Mouse (Mus musculus) heart, embryonic 14.5 days (tissue): ENCODE data around the gene Retreg1. TPM values are rescaled to one million over a fixed set of nuclear protein-coding genes. Genes with fewer than 3 reads are reported as not detected.

ENCODE experiments used
- ATAC-seq: fragments of 200-750 bp; cut with Nextera tagmentation; 2 replicates; pipeline ENCODE4 v1.8.0; 2017; ENCODE audit warnings: low read depth, moderate TSS enrichment; ENCODE audit not compliant: insufficient number of reproducible peaks, insufficient read depth, low FRiP score
- H3K27ac ChIP-seq, 2 experiments: fragments of 200-500 bp in 1 of 2; fragments of 300-500 bp in 1 of 2; sonication (generic) in 1 of 2; replicated peaks in 1 of 2; 2 replicates each; pipeline ENCODE4 v1.5.1; 2012 to 2014; ENCODE audit warnings: low read depth in 2 of 2, low read length in 2 of 2, control low read depth in 1 of 2, mild to moderate bottlenecking in 1 of 2, mixed read lengths in 1 of 2; ENCODE audit not compliant: control insufficient read depth in 1 of 2, insufficient read depth in 1 of 2
- H3K27me3 ChIP-seq: fragments of 300-500 bp; sonication (generic); 2 replicates; pipeline ENCODE4 v1.6.1; 2014; ENCODE audit warnings: mild to moderate bottlenecking, low read length, control low read depth; ENCODE audit not compliant: control insufficient read depth, insufficient read depth
- H3K36me3 ChIP-seq: fragments of 300-500 bp; sonication (generic); 2 replicates; pipeline ENCODE4 v1.6.1; 2014; ENCODE audit warnings: mild to moderate bottlenecking, control low read depth, low read length, mixed read lengths; ENCODE audit not compliant: control insufficient read depth, insufficient read depth
- H3K4me1 ChIP-seq, 2 experiments: fragments of 200-500 bp in 1 of 2; fragments of 300-500 bp in 1 of 2; sonication (generic) in 1 of 2; 2 replicates each; pipeline ENCODE4 v1.6.1; 2012 to 2014; ENCODE audit warnings: low read length in 2 of 2, control low read depth in 1 of 2, mixed read lengths in 1 of 2; ENCODE audit not compliant: control insufficient read depth in 2 of 2, insufficient read depth in 2 of 2
- H3K4me2 ChIP-seq: fragments of 300-500 bp; sonication (generic); 2 replicates; pipeline ENCODE4 v1.6.1; 2014; ENCODE audit warnings: mild to moderate bottlenecking, low read length
- H3K4me3 ChIP-seq, 2 experiments: fragments of 200-500 bp in 1 of 2; fragments of 300-500 bp in 1 of 2; sonication (generic) in 1 of 2; 2 replicates each; pipeline ENCODE4 v1.5.1; 2012 to 2014; ENCODE audit warnings: low read length in 2 of 2, mild to moderate bottlenecking in 2 of 2, control low read depth in 1 of 2, low read depth in 1 of 2, moderate library complexity in 1 of 2; ENCODE audit not compliant: control insufficient read depth in 1 of 2, insufficient read depth in 1 of 2
- H3K9ac ChIP-seq: fragments of 300-500 bp; sonication (generic); 2 replicates; pipeline ENCODE4 v1.6.1; 2014; ENCODE audit warnings: mild to moderate bottlenecking, low read length
- H3K9me3 ChIP-seq: fragments of 300-500 bp; sonication (generic); 2 replicates; pipeline ENCODE4 v1.6.1; 2016; ENCODE audit warnings: low read length, control low read depth; ENCODE audit not compliant: control insufficient read depth
- WGBS: fragments of 180-500 bp; shearing (Covaris S2); extraction: QIAGEN DNeasy Blood & Tissue Kit; methylation state at CpG from one replicate; pipeline ENCODE4 v1.1.7; 2014; 5-methylcytosine and 5-hydroxymethylcytosine counted together
- polyA plus RNA-seq: library from polyadenylated mRNA; unstranded; fragments of >200 nt; fragmentation: Nextera tagmentation; extraction: Ambion mirVana; gene quantifications from 2 replicates; pipeline ENCODE4 v1.2.1, GENCODE M21; 2014

The Retreg1 gene
- polyA plus RNA-seq, 1 experiment from 2014 or later = 76.8 TPM

DNA sequence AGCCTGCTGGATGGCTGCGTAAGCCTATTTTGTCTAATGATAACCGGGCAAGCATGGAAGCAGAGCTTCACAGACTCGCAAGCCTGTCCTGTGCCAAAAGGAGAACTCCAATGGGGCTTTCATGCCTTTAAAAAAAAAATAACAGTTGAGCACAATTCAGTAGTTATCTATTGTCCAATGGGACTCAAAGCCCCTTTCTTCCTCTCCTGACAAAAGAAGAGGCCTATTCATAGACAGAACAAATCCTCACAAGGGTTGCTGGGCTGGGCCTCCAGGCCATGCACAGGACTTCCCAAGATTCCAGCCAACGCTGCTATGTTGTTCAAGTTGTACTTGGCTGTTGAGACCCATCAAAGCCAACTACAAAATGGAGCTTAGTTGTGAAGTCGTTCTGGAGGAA lies 56.0 kb downstream of the Retreg1 start:
- H3K9me3 ChIP-seq = no peaks in the 10 kb centered on the region
- peaks cover 2 to 5% of the 10 kb centered on the region in 2 experiments; a peak in 2 of 4 replicates for H3K4me1 ChIP-seq
- no peak overlapping the region for H3K9ac ChIP-seq
- H3K27me3 ChIP-seq = no peaks in the 10 kb centered on the region
- no peak overlapping the region for H3K4me2 ChIP-seq
- H3K36me3 ChIP-seq = no peaks in the 10 kb centered on the region
- ATAC-seq = no peak
- whole genome bisulfite sequencing = 71% methylated on average over 5 of the region's 5 CpGs
- no peak overlapping the region for H3K27ac ChIP-seq
- no peak overlapping the region for H3K4me3 ChIP-seq

DNA sequence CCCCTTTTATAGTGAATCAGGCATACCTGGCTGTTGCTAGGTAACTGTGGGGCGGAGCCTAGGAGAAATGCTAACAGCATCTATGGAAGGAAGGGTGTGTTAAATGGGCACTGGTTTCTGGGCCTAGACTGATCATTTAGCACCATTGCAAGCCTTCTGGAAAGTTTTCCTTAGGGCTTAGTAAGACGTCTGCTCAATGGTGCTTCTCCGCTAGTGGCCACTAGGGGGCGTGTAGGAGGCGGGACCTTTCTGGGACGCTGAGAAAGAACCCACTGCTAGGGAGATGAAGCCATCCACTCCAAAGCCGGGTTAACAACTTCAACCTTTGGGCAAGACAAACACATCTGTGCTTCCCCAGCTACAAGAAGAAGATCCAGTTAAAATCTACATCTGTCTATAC lies 57.6 kb downstream of the Retreg1 start:
- 10% methylated on average over 7 of the region's 7 CpGs for WGBS
- ATAC-seq = no peak; the same call in 1 of the 2 replicates

DNA sequence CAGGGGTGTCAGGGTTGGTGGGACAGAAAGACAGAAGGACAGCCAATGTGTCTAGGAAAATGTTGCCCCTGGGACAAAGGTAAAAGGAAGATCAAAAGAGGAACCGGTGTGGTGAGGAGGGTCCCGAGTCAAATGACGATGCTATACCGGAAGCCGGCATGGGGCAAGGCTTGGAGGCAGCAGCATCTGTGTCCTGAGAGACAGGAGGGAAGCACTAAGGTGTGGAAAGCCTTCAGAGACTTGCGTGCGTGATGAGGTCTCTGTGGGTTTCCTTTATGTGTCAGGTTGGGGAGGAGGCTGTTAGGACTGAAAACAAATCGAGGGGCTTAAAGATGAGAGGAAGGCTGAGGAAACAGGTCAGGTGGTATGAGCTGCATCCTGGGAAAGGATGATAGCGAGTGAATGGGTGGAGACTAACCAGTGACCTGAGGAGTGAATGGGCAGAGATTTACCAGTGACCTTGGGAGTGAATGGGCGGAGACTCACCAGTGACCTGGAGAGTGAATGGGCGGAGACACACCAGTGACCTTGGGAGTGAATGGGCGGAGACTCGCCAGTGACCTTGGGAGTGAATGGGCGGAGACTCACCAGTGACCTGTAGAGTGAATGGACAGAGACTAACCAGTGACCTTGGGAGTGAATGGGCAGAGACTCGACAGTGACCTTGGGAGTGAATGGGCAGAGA lies 60.1 kb downstream of the Retreg1 start:
- Histone ChIP-seq H3K9ac (no peak overlapping the region), H3K4me2 (no peak overlapping the region), H3K36me3 (no peaks in the 10 kb centered on the region), H3K27me3 (no peaks in the 10 kb centered on the region), H3K9me3 (no peaks in the 10 kb centered on the region), H3K4me3 (no peak overlapping the region), H3K27ac (no peak overlapping the region), H3K4me1 (peaks cover 7 to 12% of the 10 kb centered on the region in 2 experiments)
- ATAC-seq = no peak
- 91% methylated on average over 15 of the region's 15 CpGs for WGBS

More for the DNA sequence above, 57.6 kb downstream of the Retreg1 start:
- no peak overlapping the region for H3K4me3 ChIP-seq
- H3K36me3 ChIP-seq = no peaks in the 10 kb centered on the region
- no peaks in the 10 kb centered on the region for H3K27me3 ChIP-seq
- no peak overlapping the region for H3K4me2 ChIP-seq
- H3K9ac ChIP-seq = no peak overlapping the region
- H3K9me3 ChIP-seq = no peaks in the 10 kb centered on the region
- peaks cover 7 to 12% of the 10 kb centered on the region in 2 experiments for H3K4me1 ChIP-seq
- no peak overlapping the region for H3K27ac ChIP-seq

DNA sequence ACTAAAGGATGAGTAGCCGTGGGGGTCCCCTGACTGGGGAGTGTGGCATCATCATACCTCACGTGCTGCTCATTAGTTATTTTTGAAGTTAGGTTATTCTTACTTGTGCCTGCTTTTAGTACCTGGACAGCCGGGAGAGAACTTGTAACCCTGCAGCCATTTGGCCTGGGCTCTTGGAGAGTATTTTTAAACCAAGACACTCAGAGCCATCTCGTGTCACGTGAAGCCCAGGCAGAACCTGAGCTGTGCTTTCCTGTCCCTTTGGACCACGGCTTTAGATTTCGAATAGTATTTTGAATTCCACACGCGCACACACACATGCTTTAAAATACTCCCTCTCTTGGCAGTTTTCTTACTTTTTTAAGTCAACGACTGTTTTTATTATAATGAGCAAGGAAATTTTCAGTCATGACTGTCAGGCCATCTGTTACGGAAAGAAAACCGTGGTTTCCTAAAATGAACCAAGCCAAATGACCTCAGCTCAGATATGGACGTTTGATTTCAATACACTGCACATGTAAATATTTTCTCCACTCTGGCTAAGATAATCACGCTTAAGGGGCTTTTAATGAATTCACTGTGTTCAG lies 61.5 kb downstream of the Retreg1 start:
- WGBS = 58% methylated on average over 14 of the region's 14 CpGs
- H3K27ac ChIP-seq = peak overlapping the region; percentile 17 to 42; a peak in 2 of 4 replicates

DNA sequence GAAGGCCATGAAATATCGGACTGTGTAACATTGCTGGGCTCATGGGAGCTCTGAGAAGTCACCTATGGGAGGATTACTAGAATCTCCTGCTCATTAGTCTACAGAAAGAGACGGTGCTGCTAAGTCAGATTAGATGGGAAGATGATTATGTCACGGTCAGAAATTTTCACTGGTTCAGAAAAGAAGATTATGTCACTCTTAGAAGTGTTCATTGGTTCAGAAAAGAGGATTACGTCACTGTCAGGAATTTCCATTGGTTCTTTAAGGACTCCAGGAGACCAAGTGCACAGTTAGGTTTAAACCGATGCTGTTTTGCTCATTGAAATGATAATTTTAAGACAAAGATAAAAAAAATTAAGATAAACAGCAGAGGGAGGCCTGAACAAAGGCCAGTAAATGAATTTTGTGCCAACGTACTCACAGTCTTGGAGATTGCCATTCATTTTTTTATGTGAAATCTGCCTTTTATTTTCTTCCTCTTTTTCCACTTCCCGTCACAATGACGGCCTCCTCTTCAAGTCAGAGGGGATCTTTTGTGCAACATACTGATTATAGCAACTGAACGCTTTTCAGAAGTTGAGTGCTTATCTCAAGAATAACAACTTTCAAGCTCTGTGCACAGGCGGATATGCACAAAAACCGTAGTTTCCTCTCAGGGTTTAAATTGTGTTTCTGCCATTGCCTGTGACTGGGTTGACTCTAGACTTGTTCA lies 67.0 kb downstream of the Retreg1 start:
- peaks cover 17 to 41% of the 10 kb centered on the region in 2 experiments for H3K4me1 ChIP-seq
- H3K27me3 ChIP-seq = no peaks in the 10 kb centered on the region
- ATAC-seq = no peak; the same call in 1 of the 2 replicates
- H3K27ac ChIP-seq = peak overlapping the region; percentile 71 to 79
- WGBS = 54% methylated on average over 11 of the region's 11 CpGs
- no peak overlapping the region for H3K9ac ChIP-seq
- no peak overlapping the region for H3K4me3 ChIP-seq
- H3K9me3 ChIP-seq = no peaks in the 10 kb centered on the region
- H3K36me3 ChIP-seq = no peaks in the 10 kb centered on the region
- no peak overlapping the region for H3K4me2 ChIP-seq

More for the DNA sequence above, 61.5 kb downstream of the Retreg1 start:
- ATAC-seq = no peak
- H3K27me3 ChIP-seq = no peaks in the 10 kb centered on the region
- no peaks in the 10 kb centered on the region for H3K9me3 ChIP-seq
- no peaks in the 10 kb centered on the region for H3K36me3 ChIP-seq
- peaks cover 7 to 9% of the 10 kb centered on the region in 2 experiments for H3K4me1 ChIP-seq
- H3K4me3 ChIP-seq = no peak overlapping the region
- no peak overlapping the region for H3K4me2 ChIP-seq
- no peak overlapping the region for H3K9ac ChIP-seq

DNA sequence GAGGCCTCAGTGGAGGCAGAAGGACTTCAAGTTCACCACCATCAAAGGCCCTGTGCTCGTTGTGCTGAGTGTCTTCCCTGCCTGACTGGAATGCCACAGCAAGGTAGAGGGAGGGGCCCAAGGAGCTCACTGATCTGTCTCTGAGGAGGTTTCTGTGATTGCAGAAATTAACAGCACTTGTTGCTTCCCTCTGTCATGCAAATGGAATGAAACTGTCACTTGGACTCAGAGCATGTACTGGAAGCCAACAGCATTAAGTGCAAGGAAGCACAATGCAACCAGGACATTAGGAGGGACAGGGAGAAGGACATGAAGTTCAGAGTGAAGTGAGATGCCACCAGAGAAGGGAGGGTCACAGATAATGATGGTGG lies 67.5 kb downstream of the Retreg1 start:
- no peaks in the 10 kb centered on the region for H3K9me3 ChIP-seq
- 12% methylated on average over 1 of the region's 1 CpGs for WGBS
- no peaks in the 10 kb centered on the region for H3K27me3 ChIP-seq
- no peak overlapping the region for H3K4me2 ChIP-seq
- no peak overlapping the region for H3K9ac ChIP-seq
- H3K4me1 ChIP-seq = peaks cover 20 to 47% of the 10 kb centered on the region in 2 experiments
- no peak for ATAC-seq
- H3K27ac ChIP-seq = peak overlapping the region; percentile 71 to 79
- no peaks in the 10 kb centered on the region for H3K36me3 ChIP-seq
- H3K4me3 ChIP-seq = no peak overlapping the region

DNA sequence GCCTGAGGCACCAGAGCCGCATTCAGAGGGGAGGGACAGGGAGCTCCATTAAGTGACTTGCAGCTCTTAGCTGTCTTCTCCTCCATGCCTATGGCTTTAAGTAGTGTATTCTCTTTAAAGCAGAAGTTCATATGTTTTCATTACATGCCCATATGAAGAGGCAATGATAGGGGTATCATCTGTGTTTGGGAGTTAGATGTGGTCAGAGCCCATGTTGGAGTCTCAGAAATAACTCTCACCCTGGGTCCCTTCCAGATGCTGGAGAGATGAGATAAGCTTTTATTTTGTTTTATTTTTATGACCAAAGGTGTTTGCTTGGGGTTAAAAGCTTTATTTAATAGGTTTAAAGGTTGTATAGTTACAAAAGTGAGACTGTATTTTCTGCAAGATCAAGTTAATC lies 67.9 kb downstream of the Retreg1 start:
- no peak for ATAC-seq
- H3K4me1 ChIP-seq = peaks cover 25 to 51% of the 10 kb centered on the region in 2 experiments
- no peaks in the 10 kb centered on the region for H3K36me3 ChIP-seq
- WGBS = 41% methylated on average over 1 of the region's 1 CpGs
- no peak overlapping the region for H3K4me3 ChIP-seq
- no peak overlapping the region for H3K9ac ChIP-seq
- peak overlapping the region; percentile 71 to 79 for H3K27ac ChIP-seq
- no peaks in the 10 kb centered on the region for H3K9me3 ChIP-seq
- H3K27me3 ChIP-seq = no peaks in the 10 kb centered on the region
- H3K4me2 ChIP-seq = no peak overlapping the region
